Mouse (Mus musculus) embryo, embryonic 9.5 days (tissue): ENCODE data around the gene Slc35b2.

ENCODE experiments used
- DNase-seq: peaks from one replicate; pipeline ENCODE4 v3.0.0-alpha.2; 2017; ENCODE audit errors: extremely low spot score

The Slc35b2 gene

DNA sequence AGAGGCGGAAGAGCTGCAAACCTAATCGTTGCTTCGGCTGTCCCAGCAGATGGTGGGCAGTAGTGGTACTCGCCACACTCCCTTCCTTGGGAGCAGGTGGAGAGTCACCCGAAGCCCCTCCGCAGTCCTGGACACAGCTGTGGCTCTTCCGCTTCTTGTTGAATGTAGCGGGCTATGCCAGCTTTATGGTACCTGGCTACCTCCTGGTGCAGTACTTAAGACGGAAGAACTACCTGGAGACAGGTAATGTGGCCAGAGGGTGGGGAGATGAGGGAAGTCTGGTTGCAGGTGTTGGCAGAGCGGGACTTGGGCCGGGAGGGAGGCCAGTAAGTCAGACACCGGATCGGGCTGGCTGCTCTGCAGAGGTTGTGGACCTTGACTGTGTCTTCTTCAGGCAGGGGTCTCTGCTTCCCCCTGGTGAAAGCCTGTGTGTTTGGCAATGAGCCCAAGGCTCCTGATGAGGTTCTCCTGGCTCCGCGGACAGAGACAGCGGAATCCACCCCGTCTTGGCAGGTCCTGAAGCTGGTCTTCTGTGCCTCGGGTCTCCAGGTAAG, 934 bp downstream of the Slc35b2 start:
- DNase-seq = no peak

DNA sequence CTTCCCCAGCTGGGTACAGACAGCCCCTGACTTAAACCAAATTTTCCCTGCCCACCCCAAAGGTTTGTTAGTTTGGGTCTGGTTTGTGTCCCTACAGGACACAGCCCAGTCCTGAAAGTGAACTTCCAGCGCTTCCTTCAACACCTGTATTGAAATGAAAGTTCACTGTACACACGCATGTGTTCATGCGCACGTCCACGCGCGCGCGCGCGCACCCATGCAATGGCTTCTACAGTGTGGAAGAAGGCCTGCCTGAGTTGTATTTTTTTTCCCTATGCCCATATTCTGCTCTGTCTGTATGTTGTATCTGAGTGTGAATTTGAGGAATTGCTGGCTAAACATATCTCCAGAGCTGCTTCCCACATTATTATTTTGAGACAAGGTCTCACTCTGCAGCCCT, 1.4 kb downstream of the Slc35b2 start:
- DNase-seq = no peak

DNA sequence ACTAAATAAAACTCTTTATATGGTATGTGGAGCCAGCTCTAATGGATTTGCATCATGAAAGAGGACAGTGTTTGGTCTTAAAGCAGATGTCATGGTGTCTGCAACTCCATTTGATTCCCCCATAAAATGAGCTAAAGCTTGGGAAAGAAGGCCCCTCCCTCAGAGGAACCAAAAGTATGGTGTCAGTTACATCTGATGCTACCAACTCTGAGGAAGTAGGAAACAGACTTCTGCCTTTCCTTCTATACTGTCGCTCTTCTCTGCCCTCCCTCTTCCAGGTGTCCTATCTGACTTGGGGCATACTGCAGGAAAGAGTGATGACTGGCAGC, 2.3 kb downstream of the Slc35b2 start:
- no peak for DNase-seq

DNA sequence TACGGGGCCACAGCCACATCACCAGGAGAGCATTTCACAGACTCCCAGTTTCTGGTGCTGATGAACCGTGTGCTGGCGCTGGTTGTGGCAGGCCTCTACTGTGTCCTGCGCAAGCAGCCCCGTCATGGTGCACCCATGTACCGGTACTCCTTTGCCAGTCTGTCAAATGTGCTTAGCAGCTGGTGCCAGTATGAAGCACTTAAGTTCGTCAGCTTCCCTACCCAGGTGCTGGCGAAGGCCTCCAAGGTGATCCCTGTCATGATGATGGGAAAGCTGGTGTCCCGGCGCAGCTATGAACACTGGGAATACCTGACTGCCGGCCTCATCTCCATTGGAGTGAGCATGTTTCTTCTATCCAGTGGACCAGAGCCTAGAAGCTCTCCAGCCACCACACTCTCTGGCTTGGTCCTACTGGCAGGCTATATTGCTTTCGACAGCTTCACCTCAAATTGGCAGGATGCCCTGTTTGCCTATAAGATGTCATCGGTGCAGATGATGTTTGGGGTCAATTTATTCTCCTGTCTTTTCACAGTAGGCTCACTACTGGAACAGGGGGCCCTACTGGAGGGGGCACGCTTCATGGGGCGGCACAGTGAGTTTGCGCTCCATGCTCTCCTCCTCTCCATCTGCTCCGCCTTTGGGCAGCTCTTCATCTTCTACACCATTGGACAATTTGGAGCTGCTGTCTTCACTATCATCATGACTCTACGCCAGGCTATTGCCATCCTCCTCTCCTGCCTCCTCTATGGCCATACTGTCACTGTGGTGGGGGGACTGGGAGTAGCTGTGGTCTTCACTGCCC, 2.9 kb downstream of the Slc35b2 start:
- peak; percentile 45 for DNase-seq

DNA sequence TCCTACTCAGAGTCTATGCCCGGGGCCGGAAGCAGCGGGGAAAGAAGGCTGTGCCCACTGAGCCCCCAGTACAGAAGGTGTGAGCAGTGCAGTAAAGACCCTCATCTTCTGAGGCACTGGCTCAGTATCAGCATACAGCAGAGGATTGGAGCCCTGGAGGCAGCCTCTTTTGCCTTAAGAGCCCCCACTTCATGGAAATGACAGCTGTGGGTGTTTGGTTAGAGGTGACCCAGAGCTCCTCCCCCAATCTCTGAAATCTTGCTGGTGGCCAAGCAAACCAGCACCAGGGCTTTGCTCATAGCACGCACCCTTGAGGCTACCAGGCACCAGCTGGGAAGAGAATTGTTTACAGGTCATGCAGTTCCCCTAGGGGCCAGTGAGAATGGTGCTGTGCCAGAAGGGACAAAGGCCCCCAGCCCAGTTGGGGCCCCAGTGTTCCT, 3.5 kb downstream of the Slc35b2 start:
- DNase-seq = peak; percentile 67

DNA sequence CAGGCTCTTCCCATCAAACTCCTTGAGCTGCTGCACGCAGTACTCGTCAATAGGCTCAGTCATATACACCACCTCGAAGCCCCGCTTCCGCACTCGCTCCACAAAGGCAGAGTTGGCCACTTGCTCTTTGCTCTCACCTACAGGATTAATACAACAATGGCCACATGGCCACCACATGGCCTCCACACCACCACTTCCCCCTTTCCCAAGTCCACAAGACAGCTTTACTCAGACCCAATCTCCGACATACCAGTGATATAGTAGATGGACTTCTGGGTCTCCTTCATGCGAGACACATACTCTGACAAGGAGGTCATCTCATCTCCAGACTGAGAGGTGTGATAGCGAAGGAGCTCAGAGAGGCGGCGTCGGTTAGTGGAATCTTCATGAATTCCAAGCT, 5.3 kb downstream of the Slc35b2 start:
- peak; percentile 2 for DNase-seq

DNA sequence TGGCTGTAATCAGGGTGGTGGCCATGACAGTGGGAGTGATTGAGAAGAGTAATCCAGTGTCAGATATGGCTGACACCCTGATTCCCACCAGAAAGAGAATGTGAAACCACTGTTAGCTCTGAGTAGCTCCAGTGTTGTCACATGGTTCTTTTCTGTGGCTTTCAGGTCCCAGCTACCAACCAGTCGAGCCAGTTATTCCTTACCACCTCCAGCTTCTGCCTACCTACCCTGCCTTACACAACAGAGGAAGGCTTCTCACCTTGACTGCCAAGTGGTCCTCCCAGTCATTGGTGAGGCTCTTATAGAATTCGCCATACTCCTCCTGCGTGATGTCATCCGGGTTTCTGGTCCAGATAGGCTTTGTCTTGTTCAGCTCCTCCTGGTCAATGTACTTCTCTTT, 6.3 kb downstream of the Slc35b2 start:
- DNase-seq = no peak

DNA sequence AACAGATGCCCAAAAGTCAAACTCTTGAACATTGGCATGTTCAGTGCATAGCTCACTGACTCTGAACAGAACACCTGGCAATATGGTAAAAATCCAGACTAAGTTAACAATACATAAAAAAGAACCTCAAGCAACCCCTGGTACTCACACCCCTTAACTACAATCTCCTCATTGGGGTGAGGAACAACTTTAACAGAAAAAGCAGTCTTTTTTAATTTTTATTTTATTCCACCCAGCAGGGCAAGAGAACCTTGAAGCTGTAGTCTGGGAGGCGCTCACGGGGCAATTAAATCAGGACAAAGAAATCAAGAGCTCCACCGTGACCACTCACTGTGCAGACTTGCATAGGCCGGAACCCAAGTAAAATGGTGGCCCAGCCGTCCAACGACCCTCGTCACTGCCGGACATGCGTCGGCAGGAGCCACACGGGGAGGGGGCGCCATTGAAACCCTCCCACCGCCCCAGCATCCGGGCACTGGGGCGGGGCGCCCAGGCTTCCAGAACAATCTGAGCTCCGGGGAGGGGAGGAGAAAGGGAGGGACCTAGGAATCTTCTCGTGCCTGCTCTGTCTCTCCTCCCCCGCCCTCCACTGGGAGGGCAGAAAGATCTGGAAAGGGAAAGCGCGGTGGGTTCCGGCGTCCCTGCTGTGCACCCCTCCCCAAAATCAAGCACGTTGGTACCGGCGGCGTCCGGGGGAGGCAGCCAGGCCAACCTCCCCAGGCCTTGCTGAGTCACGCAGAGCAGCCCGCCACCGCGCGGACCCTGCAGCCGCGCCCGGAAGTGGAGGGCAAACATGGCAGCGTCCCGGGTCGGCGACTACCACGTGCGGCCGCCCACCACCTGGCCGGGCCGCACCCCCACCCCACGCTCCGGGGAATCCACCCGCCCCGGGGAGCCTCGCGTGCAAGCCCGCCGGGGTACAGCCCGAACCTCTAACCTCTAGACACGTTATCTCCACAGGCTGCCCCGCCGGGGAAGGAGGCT, 8.7 kb downstream of the Slc35b2 start:
- DNase-seq = peak; percentile 89

DNA sequence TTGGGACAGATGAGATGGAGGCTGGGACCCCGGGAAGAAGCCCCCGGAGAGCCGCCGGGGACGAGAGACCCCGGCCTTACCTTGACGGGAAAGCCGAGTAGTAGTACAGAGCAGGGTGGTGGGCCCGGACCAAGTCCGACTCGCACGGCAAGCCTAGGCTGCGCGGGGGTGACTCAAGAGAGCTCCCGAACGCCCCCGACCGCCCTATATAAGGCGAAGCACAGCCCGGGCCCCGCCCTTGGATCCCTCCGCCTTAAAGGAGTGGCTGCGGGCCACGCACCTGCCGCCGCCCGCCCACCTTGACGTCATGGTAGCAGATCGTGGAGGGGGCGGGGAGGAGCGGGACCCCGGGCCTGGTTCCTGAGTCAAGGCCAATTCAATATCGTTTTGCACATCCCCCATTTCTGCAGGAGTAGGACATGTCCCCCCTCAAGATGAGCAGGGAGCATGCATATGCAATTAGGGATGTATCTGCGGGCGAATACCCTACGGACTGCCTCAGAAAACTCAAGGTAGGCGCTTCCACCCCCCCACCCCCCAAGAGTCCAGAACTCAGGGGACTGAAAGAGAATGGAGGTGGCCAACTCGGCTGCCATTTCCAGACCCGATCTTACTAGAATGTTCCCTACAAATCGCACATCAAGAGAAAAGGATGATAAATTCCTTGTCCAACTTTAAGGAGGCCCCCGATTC, 9.6 kb downstream of the Slc35b2 start, which contains the start of gene Hsp90ab1:
TSS of gene Hsp90ab1 (minus strand) at position 185 of the 693 bp plus-strand sequence.
- DNase-seq = peak; percentile 100

DNA sequence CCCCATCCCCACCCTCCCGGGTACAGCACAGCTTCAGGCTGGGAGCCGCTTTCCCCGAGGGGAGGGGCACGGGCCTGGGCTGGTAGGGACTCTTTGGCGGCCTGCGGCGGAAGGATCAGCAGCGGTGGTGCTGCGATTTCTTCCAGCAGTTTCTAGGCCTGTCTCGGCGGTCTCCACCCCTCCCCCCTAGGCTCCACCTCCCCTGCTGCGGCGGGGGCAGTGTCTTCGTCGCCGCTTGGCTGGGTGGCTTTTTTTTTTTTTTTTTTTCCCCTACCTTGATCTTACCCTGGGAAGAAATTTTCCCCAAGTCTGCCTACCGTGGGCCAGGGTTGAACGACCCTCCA, 10.1 kb downstream of the Slc35b2 start:
- peak; percentile 98 for DNase-seq

DNA sequence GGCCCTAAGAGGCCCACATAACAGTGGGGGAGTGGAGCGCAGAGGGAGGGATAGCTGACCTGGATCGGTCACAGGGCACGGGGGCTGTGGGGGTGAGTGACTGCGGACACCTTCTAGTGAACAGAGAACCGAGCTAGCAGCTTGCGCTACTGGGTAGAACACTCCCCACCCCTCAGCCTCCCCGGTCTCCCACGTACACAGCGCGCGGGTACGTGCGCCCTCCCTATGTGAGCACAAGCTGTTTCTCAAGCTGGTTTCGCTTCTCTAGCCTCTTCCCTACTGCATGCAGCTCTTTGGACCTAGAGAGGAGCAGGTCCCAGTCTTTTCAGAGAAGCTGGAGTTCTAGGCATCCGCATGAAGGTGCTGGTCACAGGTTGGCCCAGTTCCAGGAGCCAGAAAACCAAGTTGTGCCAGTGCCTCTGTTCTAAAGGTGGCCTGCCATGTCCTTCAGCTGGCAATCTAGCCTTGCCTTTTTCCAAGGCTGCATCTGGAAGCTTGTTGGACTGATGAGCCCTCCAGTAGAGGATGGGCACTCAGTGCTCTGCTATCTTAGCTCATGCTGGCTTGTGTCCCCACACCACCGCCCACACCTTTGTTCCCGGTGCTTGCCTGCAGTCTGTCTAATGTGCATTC, 10.6 kb downstream of the Slc35b2 start:
- DNase-seq = peak; percentile 47

DNA sequence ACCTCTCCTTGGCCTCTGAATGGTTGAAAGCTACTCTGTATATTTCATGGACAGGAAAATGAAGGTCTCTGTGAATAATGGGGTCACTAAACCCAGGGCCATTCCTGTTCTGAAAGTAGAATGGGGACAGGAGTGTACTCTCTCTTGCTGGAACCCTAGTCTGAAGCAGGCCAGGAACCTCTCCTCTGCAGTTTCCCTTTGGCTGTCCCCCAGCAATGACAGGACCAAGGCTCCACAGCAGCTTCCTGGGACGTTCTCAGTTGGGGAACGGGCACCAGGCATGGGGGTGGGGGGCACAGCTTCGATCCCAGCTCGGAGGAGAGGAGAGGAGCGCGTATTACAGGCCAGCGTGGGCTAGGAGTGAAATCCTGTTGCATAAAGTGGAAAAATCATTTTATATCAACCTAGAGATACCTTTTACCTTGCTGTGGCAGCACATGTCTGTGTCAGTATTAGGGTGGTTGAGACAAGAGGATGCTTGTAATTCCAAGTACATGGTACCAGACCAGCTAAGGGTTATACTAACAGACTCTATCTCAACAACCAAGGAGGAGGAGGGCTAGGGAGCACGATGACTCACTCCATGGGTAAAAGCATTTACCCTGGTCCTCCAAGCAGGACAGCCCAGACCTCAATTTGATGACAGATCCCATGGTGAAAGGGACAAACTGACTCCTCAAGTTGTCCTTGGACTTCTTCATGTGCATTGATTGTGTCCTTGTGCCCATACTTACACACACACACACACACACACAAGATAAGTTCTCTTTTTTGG, 11.6 kb downstream of the Slc35b2 start:
- no peak for DNase-seq

DNA sequence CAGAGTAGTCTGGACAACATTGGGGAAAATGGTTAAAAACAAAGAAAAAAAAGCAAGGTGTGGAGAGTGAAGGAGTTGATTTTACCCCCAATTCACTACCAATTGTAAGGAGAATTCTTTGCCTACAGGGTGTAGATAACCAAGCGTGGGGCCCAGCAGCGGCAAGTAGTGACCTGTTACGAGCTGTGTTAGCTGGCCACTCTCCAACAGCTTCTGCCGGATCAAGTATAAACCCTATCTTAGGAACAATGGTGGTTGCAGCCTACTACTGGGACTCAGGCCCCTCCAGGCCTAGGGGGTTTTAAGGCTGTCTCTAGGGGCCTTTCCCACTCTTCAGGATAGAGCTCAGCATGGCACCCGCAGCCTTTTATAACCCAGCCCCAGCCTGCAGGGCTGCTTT, 14.6 kb downstream of the Slc35b2 start:
- no peak for DNase-seq

DNA sequence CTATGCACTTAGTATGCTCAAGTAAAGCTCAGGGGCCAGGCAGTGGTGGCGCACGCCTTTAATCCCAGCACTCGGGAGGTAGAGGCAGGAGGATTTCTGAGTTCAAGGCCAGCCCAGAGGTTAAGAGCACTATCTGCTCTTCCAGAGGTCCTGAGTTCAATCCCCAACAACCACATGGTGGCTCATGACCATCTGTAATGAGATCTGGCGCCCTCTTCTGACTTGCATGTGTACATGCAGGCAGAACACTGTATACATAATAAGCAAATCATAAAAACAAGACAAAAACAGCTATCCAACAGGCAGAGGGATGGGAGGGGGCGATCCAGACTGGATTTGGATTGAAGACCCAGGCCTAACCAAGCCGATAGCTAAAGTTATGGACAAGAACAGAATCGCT, 15.2 kb downstream of the Slc35b2 start:
- DNase-seq = no peak

DNA sequence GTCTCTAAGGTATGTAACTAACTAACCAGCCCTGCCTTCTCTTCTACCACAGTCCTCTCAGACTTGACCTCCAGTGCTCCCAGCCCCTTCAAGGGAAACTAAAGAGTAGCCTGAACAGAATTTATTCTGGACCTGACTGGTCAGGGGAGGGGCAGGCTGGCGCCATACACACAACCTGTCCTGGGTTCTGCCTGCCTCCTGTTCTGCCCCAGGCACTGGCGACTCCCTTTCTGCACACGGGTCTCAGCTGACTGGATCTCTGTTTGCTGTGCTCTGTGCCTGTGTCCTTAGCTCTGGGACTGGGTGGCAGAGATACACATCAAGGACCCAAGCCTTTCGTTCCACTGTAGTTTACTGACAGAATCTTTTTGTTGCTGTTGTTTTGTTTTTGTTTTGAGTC, 15.9 kb downstream of the Slc35b2 start:
- DNase-seq = no peak

DNA sequence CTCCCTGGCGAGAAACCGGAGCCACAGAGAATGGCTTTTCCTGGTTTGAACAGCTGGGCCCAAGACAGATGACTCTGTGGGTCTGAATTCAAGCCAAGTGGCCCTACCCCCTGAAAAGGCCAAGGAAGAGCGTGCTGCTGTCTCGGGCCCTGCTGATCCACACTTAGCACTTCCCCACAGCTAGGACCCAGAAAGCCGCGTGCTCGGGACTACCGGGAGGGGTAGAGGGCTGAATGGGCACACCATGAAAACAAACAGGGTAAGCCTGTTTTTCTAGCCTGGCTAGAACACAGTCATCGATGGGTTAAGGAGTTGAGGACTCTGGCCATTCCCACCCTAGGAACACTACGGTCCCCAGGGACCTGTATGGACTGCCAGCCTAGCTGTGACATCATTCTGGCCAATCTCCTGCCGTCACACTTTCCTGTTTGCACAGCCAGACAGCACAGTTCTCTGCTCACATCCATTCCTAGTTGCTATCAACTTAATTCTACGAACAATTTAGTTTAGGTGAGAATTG, 17.3 kb downstream of the Slc35b2 start:
- DNase-seq = no peak

DNA sequence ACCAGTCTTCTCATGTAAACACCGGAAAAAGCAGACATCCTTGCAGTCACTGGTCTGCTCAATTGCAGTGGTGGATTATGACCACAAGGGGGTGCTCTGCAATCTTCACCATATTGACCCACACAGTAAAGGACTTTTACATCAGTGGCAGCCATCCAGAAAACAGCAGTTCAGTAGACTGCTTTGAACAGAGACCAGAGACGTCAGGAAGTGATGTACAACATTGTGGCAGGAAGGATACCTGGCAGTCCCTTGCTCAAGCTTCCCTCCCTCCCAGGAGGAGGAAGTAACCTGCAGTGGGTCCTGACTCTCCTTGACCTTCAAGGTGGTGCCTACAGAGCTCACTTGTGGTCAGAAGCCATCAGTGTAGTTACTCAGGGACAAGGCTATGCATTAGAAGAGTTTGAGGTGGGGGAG, 17.9 kb downstream of the Slc35b2 start:
- peak; percentile 74 for DNase-seq

DNA sequence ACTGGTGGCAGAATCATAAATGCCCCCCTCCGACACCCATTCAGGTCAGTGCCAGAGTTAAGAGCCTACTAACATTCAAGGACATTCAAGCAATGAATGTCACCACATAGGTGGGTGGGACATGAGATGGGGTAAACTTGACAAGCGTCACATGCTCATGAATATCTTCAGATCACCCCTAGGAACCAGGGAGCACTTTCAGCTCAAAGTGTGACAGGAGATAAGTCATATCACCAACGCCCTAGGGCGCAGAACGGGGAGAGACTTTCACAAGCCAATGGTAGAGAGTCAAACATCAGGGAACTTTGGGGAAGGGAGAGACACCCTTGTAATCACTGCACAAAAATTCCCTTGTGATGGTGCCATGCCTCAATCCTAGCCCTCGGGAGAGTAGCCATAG, 18.5 kb downstream of the Slc35b2 start:
- DNase-seq = no peak

DNA sequence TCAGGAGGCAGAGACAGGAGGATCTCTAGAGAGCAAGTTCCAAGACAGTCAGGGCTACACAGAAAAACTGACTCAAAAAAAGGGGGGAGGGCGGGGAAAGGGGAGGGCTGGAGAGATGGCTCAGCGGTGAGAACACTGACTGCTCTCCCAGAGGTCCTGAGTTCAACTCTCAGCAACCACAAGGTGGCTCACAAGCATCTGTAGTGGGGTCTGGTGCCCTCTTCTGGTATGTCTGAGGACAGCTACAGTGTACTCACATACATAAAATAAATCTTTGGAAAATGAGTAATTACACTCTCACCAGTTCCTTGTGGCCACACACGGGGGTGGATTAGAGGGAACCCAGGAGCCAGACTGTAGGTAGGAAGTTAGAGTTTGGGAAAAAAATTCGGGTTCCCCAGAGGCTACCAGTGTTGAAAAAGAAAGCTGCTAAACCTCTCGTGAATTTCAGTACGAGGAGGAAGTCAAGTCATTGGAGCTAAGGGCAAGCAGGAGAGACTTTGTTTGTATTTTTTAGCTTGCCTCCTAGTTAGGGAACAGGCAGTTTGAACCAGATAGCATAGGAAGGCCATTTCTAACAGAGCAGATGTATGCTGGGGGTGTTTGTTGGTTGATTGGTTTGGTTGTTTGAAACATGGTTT, 19.2 kb downstream of the Slc35b2 start:
- no peak for DNase-seq
